Mouse (Mus musculus) kidney, postnatal 36 days (tissue): ENCODE data around the gene Prpf4.

Experiments used
- DNase-seq, 2 experiments: peaks; one replicate each; pipeline ENCODE4 v3.0.0; 2021 to 2022; ENCODE audit warnings: mixed read lengths in 2 of 2

Prpf4 gene

GRCm38 (mm10) chr4:62408601-62409282, at the start of gene Prpf4, which contains the start of gene Cdc26:
TSS of gene Prpf4 (plus strand) at chr4:62408797.
TSS of gene Cdc26 (minus strand) at chr4:62408642.
- DNase-seq, result peak; percentile 99 to 100

- peak in 1 of 2 experiments; percentile 38 for DNase-seq
These were observed 49.3 kb upstream of the Prpf4 start for GRCm38 (mm10) chr4:62359256-62359775.

GRCm38 (mm10) chr4:62360088-62360804, 48.4 kb upstream of the Prpf4 start, which contains the start of the genes Fkbp15 and Slc31a1:
TSS of gene Fkbp15 (minus strand) at chr4:62360548.
TSS of gene Slc31a1 (plus strand) at chr4:62360727.
- peak; percentile 96 to 99 for DNase-seq

GRCm38 (mm10) chr4:62360805-62361455, 47.7 kb upstream of the Prpf4 start:
- no peak for DNase-seq

- peak in 1 of 2 experiments; percentile 42 for DNase-seq
These were observed 47.0 kb upstream of the Prpf4 start for GRCm38 (mm10) chr4:62361571-62361970.

- DNase-seq, result no peak
These were observed 46.6 kb upstream of the Prpf4 start for GRCm38 (mm10) chr4:62361997-62362396.

- no peak for DNase-seq
These were observed 46.2 kb upstream of the Prpf4 start for GRCm38 (mm10) chr4:62362437-62362836.

- no peak for DNase-seq
These were observed 44.3 kb upstream of the Prpf4 start for GRCm38 (mm10) chr4:62364299-62364698.

GRCm38 (mm10) chr4:62366291-62366690, 42.3 kb upstream of the Prpf4 start:
- no peak for DNase-seq

GRCm38 (mm10) chr4:62367586-62367985, 41.0 kb upstream of the Prpf4 start:
- peak; percentile 34 to 58 for DNase-seq

GRCm38 (mm10) chr4:62369091-62369490, 39.5 kb upstream of the Prpf4 start:
- DNase-seq, result no peak

GRCm38 (mm10) chr4:62372410-62372809, 36.2 kb upstream of the Prpf4 start:
- no peak for DNase-seq

- DNase-seq, result no peak
These were observed 35.6 kb upstream of the Prpf4 start for GRCm38 (mm10) chr4:62372818-62373520.

GRCm38 (mm10) chr4:62373668-62374067, 34.9 kb upstream of the Prpf4 start:
- peak in 1 of 2 experiments; percentile 21 for DNase-seq

GRCm38 (mm10) chr4:62374342-62374741, 34.3 kb upstream of the Prpf4 start:
- peak; percentile 39 to 42 for DNase-seq

- no peak for DNase-seq
These were observed 32.5 kb upstream of the Prpf4 start for GRCm38 (mm10) chr4:62376123-62376522.

- no peak for DNase-seq
These were observed 28.7 kb upstream of the Prpf4 start for GRCm38 (mm10) chr4:62379724-62380381.

GRCm38 (mm10) chr4:62383207-62383606, 25.4 kb upstream of the Prpf4 start:
- DNase-seq, result no peak

GRCm38 (mm10) chr4:62383752-62384151, 24.8 kb upstream of the Prpf4 start:
- peak; percentile 43 to 55 for DNase-seq

GRCm38 (mm10) chr4:62384159-62384558, 24.4 kb upstream of the Prpf4 start:
- no peak for DNase-seq

GRCm38 (mm10) chr4:62385439-62385838, 23.2 kb upstream of the Prpf4 start:
- DNase-seq, result no peak
